Mouse (Mus musculus) macrophage (primary cell): Measurements from ENCODE around the gene D17Wsu92e. TPM values are rescaled to one million over a fixed set of nuclear protein-coding genes. Genes with fewer than 3 reads are reported as not detected.

Source experiments
- H3K27ac ChIP-seq: fragments of 350-480 bp; formaldehyde crosslinking; 2 replicates; pipeline ENCODE4 v1.9.0; 2021
- H3K36me3 ChIP-seq: fragments of 350-480 bp; formaldehyde crosslinking; 2 replicates; pipeline ENCODE4 v1.9.0; 2021; ENCODE audit errors: inconsistent target
- H3K4me3 ChIP-seq: fragments of 350-480 bp; formaldehyde crosslinking; 2 replicates; pipeline ENCODE4 v1.9.0; 2021; ENCODE audit errors: inconsistent target
- H3K79me2 ChIP-seq: fragments of 350-480 bp; formaldehyde crosslinking; 2 replicates; pipeline ENCODE4 v1.9.0; 2021; ENCODE audit errors: inconsistent target
- WGBS: methylation state at CpG from one replicate; pipeline ENCODE4 v1.1.7; 2026; ENCODE audit warnings: inconsistent platforms; ENCODE audit not compliant: missing documents; 5-methylcytosine and 5-hydroxymethylcytosine counted together
- polyA plus RNA-seq: library from polyadenylated mRNA; stranded (reverse); fragments of 250-400 nt; gene quantifications from 3 replicates; pipeline ENCODE4 v1.2.4, GENCODE M21; 2018; ENCODE audit warnings: inconsistent platforms

D17Wsu92e gene
- polyA plus RNA-seq, 1 experiment from 2014 or later, result 101 TPM

DNA sequence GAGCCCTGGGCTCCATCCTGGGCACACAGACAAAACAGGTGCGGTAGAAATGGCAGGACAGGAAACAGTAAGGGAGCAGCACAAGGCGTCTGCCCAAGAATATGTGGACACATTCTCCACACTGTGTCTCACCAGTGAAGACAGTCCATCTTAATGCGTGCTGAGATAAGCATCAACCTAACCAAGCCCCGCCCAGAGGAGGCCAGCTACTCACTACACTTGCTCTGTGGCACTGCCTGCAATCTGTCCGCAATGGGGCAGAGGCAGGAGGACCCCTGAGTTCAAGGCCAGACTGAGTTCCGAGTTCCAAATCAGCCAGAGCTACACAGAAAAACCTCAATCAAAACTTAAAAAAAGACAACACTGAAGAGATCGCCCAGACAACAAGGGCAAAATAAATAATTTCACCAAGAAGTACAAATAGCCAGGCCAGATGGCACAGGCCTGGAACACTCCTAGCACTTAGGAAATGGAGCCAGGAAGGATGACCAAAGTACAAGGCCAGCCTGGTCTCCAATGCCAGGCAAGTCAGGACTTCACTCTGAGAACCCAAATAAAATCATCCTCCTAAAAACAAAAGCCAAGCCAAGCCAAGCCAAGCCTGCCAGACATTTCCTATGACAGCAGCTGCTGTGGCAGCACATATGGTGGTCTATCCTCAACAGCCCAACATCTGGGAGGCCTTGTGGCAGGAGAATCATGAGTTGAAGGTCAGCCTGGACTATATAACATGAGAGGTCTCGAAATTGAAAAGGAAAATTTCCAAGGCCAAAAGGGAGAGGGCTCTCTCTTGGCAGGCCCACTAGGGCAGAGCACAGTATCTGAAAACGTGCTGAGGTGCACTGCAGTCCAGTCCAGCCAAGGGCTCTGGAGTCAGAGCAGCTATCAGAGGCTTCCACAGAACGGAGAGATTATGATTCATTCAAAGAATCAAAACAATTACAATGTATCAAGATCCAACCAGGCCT lies 15.4 kb downstream of the D17Wsu92e start:
- Histone ChIP-seq H3K27ac (no peak overlapping the region), H3K4me3 (no peak overlapping the region)
- WGBS, result 87% methylated on average over 10 of the region's 10 CpGs

DNA sequence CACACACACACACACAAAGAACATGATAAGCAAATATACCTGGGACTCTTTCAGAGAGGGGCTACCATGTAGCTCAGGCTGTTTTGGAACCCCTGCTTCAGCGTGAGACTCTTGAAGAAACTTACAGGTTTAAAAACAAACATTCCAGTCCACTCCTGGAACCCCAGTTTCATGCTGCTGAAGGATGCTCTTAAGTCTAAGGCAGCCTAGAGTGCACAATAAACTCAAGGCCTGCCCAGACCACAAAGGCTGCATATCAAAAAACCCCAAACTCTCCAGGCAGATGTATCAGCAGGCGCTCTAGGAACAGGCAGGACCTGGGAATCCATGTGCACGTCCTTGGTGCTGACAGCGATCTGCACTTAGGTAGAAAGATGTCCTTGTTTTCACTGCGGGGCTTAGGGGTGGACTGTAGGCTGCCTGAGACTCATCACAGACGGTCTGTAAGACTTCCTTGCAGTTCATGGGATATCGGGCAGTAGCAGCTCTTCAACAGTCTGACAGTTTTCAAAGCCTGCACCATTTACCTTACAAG lies 16.2 kb downstream of the D17Wsu92e start:
- no peaks in the 10 kb centered on the region for H3K36me3 ChIP-seq

More for the DNA sequence above, 15.4 kb downstream of the D17Wsu92e start:
- H3K79me2 ChIP-seq, result peaks cover 98% of the 10 kb centered on the region
- H3K36me3 ChIP-seq, result no peaks in the 10 kb centered on the region

DNA sequence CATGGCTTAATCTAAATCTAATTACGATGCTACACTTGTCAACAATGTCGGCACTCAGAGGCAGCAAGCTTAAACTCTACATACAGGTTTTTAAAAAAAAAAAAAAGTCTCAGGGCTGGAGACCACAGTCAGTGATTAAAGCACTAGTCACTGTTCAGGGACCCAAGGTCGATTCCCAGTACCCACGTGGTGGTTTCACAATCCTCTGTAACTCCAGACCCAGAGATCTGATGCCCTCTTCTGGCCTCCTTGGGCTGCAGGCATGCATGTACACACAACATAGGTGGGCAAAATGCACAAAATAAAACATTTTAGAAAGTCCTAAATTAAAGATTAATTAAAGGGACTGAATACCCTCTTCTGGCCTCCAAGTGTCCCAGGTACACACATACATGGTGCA lies 16.7 kb downstream of the D17Wsu92e start:
- Histone ChIP-seq H3K27ac (no peak overlapping the region), H3K36me3 (no peaks in the 10 kb centered on the region), H3K79me2 (peaks cover 100% of the 10 kb centered on the region), H3K4me3 (no peak overlapping the region)
- 85% methylated on average over 4 of the region's 4 CpGs for whole genome bisulfite sequencing

More for the DNA sequence above, 16.2 kb downstream of the D17Wsu92e start:
- Histone ChIP-seq H3K27ac (no peak overlapping the region), H3K4me3 (no peak overlapping the region), H3K79me2 (peaks cover 100% of the 10 kb centered on the region)
- WGBS, result 90% methylated on average over 6 of the region's 7 CpGs

DNA sequence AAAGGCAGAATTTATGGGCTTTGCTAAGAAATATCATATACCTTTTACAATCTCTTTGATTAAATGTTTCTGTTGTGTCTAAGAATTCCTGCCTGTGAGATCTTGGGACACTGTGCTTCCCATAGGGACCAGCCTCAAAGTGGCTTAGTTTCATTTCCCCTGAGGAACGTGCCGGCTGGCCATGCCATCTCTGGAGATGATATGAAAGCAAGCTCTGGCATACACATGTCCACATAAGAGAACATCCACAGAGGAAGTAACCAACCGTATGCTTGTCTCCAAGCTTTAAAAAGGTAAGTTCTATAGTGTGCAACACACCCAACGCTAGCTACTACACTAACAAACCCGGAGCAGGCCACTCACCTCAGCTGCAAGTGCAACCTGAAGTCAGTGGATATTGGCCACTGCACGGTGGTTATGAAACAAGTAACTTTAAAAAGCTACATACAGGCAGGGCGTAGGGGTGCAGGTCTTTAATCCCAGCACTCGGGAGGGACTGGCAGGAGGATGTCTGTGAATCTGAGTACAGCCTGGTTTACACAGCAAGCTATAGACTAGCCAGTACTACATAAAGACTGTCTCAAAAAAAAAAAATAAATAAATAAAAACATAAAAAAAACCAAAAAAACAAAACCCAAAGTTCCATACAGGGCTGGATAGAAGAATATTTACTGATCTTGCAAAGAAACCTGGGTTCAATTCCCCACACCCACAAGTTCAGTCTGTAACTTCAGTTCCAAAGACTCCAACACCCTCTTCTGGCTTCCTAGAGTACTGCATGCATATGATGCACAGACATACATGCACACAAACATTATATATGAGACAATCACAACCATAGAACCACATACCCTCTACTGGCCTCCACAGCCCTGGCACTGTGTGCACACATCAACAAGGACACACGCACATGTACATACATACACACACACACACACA lies 19.5 kb downstream of the D17Wsu92e start:
- Histone ChIP-seq H3K79me2 (peaks cover 100% of the 10 kb centered on the region), H3K36me3 (no peaks in the 10 kb centered on the region), H3K4me3 (no peak overlapping the region), H3K27ac (peak overlapping the region; percentile 0; the same call in 1 of the 2 replicates)
- 44% methylated on average over 9 of the region's 9 CpGs for WGBS

DNA sequence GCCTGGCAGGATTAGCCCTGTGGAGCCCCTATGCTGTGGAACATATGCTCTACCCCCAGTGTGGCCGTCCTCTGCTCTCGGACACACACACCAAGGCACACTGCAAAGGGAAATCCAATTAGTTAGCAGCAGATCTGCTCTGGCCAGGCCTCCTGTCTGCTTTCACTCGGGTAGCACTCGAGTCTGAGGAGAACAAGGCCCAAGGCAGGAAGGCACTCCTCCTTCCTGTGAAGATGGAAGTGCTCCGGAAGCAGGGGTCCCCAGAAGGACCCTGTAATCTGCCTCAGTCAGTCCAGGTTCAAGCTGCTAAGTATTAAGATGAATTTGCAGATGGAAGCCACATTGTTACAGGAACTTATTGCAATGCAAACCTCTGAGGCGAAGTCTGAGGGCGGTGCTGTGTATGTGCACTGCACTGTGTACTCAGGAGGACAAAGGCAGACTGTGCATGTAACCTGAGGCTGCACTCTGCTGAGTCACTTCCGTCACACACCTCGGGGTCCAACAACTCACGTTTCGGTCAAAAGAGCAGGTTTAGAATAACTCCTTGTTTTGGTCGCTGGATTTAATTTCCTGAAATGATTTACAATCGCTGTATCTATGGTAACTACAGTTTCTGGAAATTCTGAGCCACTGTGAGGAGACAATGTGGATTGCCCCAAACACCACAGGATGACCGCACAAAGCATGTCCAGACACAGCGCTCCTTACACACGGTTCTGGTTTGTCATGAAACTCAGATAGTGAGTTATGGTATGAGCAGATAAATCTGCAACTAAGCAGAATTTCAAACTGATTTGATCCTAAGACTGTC lies 20.5 kb downstream of the D17Wsu92e start:
- Histone ChIP-seq H3K79me2 (peaks cover 100% of the 10 kb centered on the region), H3K4me3 (no peak overlapping the region), H3K36me3 (no peaks in the 10 kb centered on the region), H3K27ac (peak overlapping the region; percentile 7; the same call in 1 of the 2 replicates)
- WGBS, result 28% methylated on average over 16 of the region's 16 CpGs

DNA sequence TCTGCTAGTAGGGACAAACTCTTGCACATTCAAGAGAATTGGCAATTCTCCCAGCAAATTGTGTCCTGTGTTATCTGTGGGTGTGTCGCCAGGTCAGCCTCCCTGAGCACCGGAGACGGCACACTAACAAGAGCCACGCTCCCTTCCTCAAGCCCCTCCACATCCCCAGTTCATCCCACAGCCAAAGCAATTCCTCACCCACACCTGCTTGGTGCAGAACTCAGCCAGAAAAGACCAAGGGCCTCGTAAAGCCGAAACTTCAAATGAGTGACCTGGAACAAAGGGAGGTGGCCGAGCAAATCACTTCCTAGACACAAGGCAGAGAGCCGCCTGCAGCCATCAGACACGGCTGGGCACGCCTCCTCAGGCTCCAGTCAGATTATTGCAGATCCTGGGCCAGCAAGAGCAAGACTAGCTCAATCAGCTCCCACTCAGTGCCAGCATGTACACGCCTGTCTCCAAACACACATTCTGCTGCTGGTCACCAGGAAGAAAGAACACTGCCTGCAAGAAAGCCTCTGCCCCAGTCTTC lies 23.0 kb downstream of the D17Wsu92e start:
- no peaks in the 10 kb centered on the region for H3K36me3 ChIP-seq
- no peak overlapping the region for H3K27ac ChIP-seq
- H3K4me3 ChIP-seq, result no peak overlapping the region
- H3K79me2 ChIP-seq, result peaks cover 100% of the 10 kb centered on the region
- WGBS, result 48% methylated on average over 11 of the region's 11 CpGs

DNA sequence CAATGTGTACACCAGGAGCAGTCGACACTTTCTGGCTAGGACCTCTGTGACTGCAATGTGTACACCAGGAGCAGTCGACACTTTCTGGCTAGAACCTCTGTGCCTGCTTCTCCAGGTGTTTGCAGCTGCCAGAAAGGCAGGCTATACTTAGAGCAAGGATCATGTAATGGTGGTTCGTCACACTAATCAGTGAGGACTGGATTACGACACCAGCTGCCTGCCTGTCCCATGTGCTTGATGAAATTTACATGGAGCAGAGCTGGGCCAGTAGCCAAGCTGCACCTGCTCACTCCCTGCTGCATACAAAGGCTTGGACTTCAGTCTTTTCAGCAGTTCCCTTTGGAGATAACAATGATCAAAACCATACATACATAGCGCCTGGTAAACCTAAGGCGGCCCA lies 23.7 kb downstream of the D17Wsu92e start:
- Histone ChIP-seq H3K79me2 (peaks cover 100% of the 10 kb centered on the region), H3K27ac (no peak overlapping the region), H3K36me3 (no peaks in the 10 kb centered on the region), H3K4me3 (no peak overlapping the region)
- WGBS, result 69% methylated on average over 6 of the region's 6 CpGs

DNA sequence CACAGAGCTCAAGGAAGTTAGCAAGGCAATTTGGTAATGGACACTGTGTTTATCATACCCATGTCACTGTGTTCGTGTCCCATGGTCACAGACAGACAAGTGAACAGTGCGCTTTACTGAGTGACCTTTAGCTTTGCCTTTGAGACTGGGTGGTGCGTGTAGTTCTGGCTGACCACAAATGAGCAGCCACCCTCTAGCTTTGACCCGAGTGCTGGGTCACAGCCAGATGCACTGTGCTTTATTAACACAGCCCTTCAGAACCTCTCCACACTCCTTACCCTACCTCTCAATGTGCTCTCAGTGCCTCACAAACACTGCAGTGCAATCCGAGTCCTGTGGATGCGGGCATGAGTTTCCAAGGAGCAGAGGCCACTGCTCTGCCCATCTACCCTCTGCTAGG lies 27.3 kb downstream of the D17Wsu92e start:
- Histone ChIP-seq H3K4me3 (no peak overlapping the region), H3K36me3 (no peaks in the 10 kb centered on the region), H3K79me2 (peaks cover 98% of the 10 kb centered on the region), H3K27ac (no peak overlapping the region)
- 88% methylated on average over 6 of the region's 6 CpGs for WGBS

DNA sequence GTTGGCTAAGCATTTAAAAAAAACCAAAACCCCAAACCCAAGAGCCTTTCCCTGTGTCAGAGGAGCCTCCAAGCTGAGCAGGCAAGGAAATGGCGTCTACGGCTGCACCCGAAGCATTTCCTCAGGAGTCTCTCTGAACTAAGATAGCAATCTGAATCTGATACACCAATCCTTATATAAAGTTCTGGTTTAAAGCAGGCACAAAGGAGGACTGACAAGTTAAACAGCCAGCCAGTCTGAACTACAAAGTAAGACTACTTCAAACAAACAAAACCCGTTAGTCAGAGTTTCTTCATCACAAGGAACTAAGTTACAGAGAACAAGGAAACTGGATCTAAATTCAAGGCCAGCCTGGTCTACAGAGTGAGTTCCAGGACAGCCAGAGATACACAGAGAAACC lies 27.9 kb downstream of the D17Wsu92e start:
- Histone ChIP-seq H3K27ac (no peak overlapping the region), H3K36me3 (no peaks in the 10 kb centered on the region), H3K4me3 (no peak overlapping the region), H3K79me2 (peaks cover 98% of the 10 kb centered on the region)
- WGBS, result 48% methylated on average over 4 of the region's 4 CpGs

DNA sequence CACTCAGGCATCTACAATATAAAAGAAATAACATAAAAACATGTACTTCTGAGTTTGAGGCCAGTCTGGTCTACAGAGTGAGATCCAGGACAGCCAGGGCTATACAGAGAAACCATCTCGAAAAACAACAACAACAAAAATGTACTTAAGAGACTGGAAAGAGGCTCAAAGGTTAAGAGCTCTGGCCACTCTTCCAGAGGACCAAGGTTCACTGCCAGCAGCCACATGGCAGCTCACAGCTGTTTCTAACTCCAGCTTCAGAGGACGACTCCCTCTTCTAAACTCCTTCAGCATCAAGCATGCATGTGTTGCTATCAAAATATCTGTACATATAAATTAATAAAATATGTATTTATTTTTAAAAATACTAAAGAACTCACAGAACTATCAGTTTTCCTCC lies 28.9 kb downstream of the D17Wsu92e start:
- Histone ChIP-seq H3K36me3 (no peaks in the 10 kb centered on the region), H3K4me3 (no peak overlapping the region), H3K27ac (no peak overlapping the region), H3K79me2 (peaks cover 98% of the 10 kb centered on the region)
- WGBS, result 100% methylated on average over 2 of the region's 2 CpGs

DNA sequence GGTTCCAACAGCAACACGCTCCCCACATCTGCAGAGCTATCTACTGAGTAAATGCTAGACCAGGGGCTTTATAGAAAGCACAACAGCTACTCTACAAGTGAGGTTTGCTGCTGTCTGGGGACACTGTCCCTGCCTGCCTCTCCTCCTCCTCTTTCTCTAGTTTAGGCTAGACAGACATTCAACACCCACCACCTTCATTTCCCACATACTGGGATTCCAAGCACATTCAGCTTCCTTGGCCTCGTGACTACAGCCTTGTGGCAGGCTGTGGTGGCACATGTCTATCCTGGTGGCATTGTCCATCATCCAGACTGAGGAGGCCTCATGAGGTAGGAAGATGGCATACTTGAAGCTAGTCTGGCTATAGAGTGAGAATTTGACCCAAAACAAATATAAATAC lies 29.5 kb downstream of the D17Wsu92e start:
- peaks cover 5% of the 10 kb centered on the region for H3K36me3 ChIP-seq
- 100% methylated on average over 2 of the region's 2 CpGs for WGBS
- H3K27ac ChIP-seq, result peak overlapping the region; percentile 60
- no peak overlapping the region for H3K4me3 ChIP-seq
- H3K79me2 ChIP-seq, result peaks cover 98% of the 10 kb centered on the region

DNA sequence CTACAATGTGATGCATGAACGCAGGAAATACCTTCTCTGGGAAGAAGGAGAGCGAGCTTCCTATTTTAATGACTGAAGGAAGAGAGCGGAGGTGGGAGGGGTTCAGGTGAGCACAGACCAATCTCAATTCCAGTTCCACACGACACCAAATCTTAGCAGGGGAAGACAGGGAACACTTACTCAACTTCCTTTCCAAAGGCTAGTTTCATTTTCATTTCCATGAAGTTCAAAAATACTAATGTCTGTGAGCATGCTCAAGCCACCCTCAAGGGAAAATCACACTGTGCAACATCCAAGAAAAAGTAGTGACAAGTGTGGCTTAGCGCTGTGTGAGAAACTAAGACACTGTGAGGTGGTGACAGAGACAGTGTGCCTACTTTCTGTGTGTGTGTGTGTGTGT lies 30.4 kb downstream of the D17Wsu92e start:
- H3K36me3 ChIP-seq, result peaks cover 14% of the 10 kb centered on the region
- peak overlapping the region; percentile 60 for H3K27ac ChIP-seq
- no peak overlapping the region for H3K4me3 ChIP-seq
- H3K79me2 ChIP-seq, result peaks cover 98% of the 10 kb centered on the region
- WGBS, result 27% methylated on average over 5 of the region's 5 CpGs

DNA sequence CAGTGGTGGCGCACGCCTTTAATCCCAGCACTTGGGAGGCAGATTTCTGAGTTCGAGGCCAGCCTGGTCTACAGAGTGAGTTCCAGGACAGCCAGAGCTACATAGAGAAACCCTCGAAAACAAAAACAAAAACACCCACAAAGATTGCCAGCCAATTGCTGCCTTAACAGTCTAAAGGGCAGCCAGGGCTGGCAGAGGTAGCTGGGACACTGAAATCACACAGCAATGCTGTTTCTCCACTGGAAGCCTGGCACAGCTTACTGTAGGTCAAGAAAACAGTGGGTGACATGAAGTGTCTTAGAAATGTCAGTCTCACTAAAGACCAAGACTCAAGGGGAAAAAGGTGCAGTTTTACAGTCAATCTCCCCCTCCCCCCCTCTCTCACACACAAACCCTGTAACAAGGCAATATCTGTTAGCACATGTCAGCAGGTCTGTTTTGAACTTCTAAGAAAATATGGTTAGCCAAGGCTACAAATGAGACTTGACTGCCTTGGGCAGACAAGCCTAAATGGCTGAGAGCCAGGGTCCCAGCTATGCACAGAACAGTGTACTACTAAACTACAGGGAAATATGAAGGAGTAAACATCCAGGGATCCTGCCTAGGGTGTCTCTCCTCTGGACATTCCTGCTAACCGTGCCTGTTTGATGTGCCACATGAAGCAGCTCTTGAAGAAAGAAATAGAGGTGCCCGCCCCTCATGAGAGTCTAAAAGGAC lies 31.8 kb downstream of the D17Wsu92e start:
- 93% methylated on average over 6 of the region's 6 CpGs for WGBS
- H3K36me3 ChIP-seq, result peaks cover 22% of the 10 kb centered on the region

More for the DNA sequence above, 31.8 kb downstream of the D17Wsu92e start:
- H3K4me3 ChIP-seq, result no peak overlapping the region
- H3K79me2 ChIP-seq, result peaks cover 98% of the 10 kb centered on the region
- H3K27ac ChIP-seq, result no peak overlapping the region
